Mouse (Mus musculus) megakaryocyte progenitor cell, adult 5-6 weeks (primary cell): ENCODE measurements around the gene Rab25. TPM values are rescaled to one million over a fixed set of nuclear protein-coding genes. Genes with fewer than 3 reads are reported as not detected.
A peak's percentile ranks its signal among the peaks of the same experiment; 100 is the strongest.

Source experiments
- ATAC-seq: replicated peaks from 2 replicates; pipeline ENCODE4 v1.8.0; 2016; ENCODE audit warnings: mild to moderate bottlenecking, moderate TSS enrichment, inconsistent platforms; ENCODE audit not compliant: poor library complexity
- total RNA-seq, 2 experiments: library from RNA; stranded (forward) in 1 of 2; stranded (reverse) in 1 of 2; fragments of 157-497, 149-512 nt in 1 of 2; fragments of 200-1000 nt in 1 of 2; gene quantifications; 2 replicates each; pipeline versions ENCODE4 v1.2.3 to v1.2.4; 2015 to 2017

Rab25 gene
- total RNA-seq, 2 experiments from 2014 or later = 0.17 TPM; not detected in 1

- no peak for ATAC-seq
These were observed 20.5 kb upstream of the Rab25 start for GRCm38 (mm10) chr3:88568615-88569014.

- no peak for ATAC-seq
These were observed 19.8 kb upstream of the Rab25 start for GRCm38 (mm10) chr3:88567892-88568291.

- no peak for ATAC-seq
These were observed 18.5 kb upstream of the Rab25 start for GRCm38 (mm10) chr3:88566536-88567061.

- ATAC-seq = no peak
These were observed 18.0 kb upstream of the Rab25 start for GRCm38 (mm10) chr3:88566116-88566515.

- ATAC-seq = no peak
These were observed 15.9 kb upstream of the Rab25 start for GRCm38 (mm10) chr3:88563966-88564365.

GRCm38 (mm10) chr3:88563442-88563841 is 15.3 kb upstream of the Rab25 start:
- no peak for ATAC-seq

- ATAC-seq = no peak; the same call in 1 of the 2 replicates
These were observed 13.9 kb upstream of the Rab25 start for GRCm38 (mm10) chr3:88561989-88562388.

- ATAC-seq = no peak
These were observed 11.5 kb upstream of the Rab25 start for GRCm38 (mm10) chr3:88559596-88559995.

- no peak for ATAC-seq
These were observed 8.5 kb upstream of the Rab25 start for GRCm38 (mm10) chr3:88556616-88557015.

- no peak for ATAC-seq
These were observed 7.6 kb upstream of the Rab25 start for GRCm38 (mm10) chr3:88555731-88556130.

- ATAC-seq = no peak
These were observed 7.0 kb upstream of the Rab25 start for GRCm38 (mm10) chr3:88555069-88555605.

- ATAC-seq = peak; percentile 26
These were observed 5.9 kb upstream of the Rab25 start for GRCm38 (mm10) chr3:88553880-88554586.

GRCm38 (mm10) chr3:88553525-88553879 is 5.4 kb upstream of the Rab25 start, which contains the start of gene Ubqln4:
Gene Ubqln4 (plus strand): TSS chr3:88553758.
- ATAC-seq = peak; percentile 63

- peak; percentile 83 for ATAC-seq
These were observed 4.8 kb upstream of the Rab25 start, which contains the start of gene Lamtor2 for GRCm38 (mm10) chr3:88552676-88553524. Gene Lamtor2 (minus strand): TSS chr3:88553074.

GRCm38 (mm10) chr3:88552082-88552645 is 4.1 kb upstream of the Rab25 start:
- no peak for ATAC-seq

- ATAC-seq = no peak
These were observed 3.5 kb upstream of the Rab25 start for GRCm38 (mm10) chr3:88551586-88551985.

- no peak; the same call in 1 of the 2 replicates for ATAC-seq
These were observed 1.3 kb downstream of the Rab25 start for GRCm38 (mm10) chr3:88546674-88547418.

- ATAC-seq = peak; percentile 44
These were observed 3.0 kb downstream of the Rab25 start for GRCm38 (mm10) chr3:88544955-88545591.

GRCm38 (mm10) chr3:88544514-88544913 is 3.6 kb downstream of the Rab25 start:
- peak; percentile 63 for ATAC-seq
